ENCODE assay signal across 9 mouse cellular contexts in genomic region chr14:79158219-79158521, GRCm38 (mm10).
DNase-seq lines count a peak whose midpoint lies in the region; ATAC-seq lines count a peak whose summit lies in the region.
"Had no signal": no experiment of that assay in that cellular context is flagged by ENCODE, and none has a peak within 500 bp of the region (broad histone marks: within the 10 kb centered on the region; RNA-seq: fewer than 3 reads in every experiment).

No protein-coding gene starts in this region.

- WGBS in forebrain, embryonic 15.5 days, result 81% methylated on average over 12 of the region's 12 CpGs
- WGBS in forebrain, embryonic 13.5 days, result 91% methylated on average over 12 of the region's 12 CpGs
- WGBS in hindbrain, embryonic 15.5 days, result 76% methylated on average over 12 of the region's 12 CpGs
- WGBS in hindbrain, embryonic 16.5 days, result 85% methylated on average over 12 of the region's 12 CpGs
- 89% methylated on average over 12 of the region's 12 CpGs for WGBS in midbrain, embryonic 13.5 days
- 88% methylated on average over 12 of the region's 12 CpGs for WGBS in midbrain, embryonic 15.5 days
- 65% methylated on average over 12 of the region's 12 CpGs for WGBS in stomach, embryonic 16.5 days

- peaks cover 35% of the 10 kb centered on the region for H3K4me1 ChIP-seq in forebrain, embryonic 15.5 days
- H3K4me1 ChIP-seq in forebrain, embryonic 13.5 days, result peaks cover 36% of the 10 kb centered on the region
- H3K4me1 ChIP-seq in hindbrain, embryonic 15.5 days (replicated peaks), result peaks cover 13% of the 10 kb centered on the region
- H3K4me1 ChIP-seq in hindbrain, embryonic 16.5 days (ENCODE audit: control insufficient read depth, insufficient read depth, low read depth, low read length), result peaks cover 13% of the 10 kb centered on the region
- peaks cover 3% of the 10 kb centered on the region; the same call in 1 of the 2 replicates for H3K4me1 ChIP-seq in midbrain, embryonic 13.5 days (replicated peaks)
- H3K4me1 ChIP-seq in midbrain, embryonic 15.5 days, result no peaks in the 10 kb centered on the region
- peaks cover 13% of the 10 kb centered on the region for H3K4me1 ChIP-seq in stomach, embryonic 16.5 days (ENCODE audit: control insufficient read depth, insufficient read depth, low read length)

- H3K9me3 ChIP-seq in forebrain, embryonic 15.5 days, result no peaks in the 10 kb centered on the region
- no peaks in the 10 kb centered on the region for H3K9me3 ChIP-seq in forebrain, embryonic 13.5 days (replicated peaks)
- no peaks in the 10 kb centered on the region for H3K9me3 ChIP-seq in hindbrain, embryonic 15.5 days
- H3K9me3 ChIP-seq in hindbrain, embryonic 16.5 days (ENCODE audit: control insufficient read depth, low read length), result no peaks in the 10 kb centered on the region
- no peaks in the 10 kb centered on the region for H3K9me3 ChIP-seq in midbrain, embryonic 13.5 days
- H3K9me3 ChIP-seq in midbrain, embryonic 15.5 days, result no peaks in the 10 kb centered on the region
- no peaks in the 10 kb centered on the region for H3K9me3 ChIP-seq in stomach, embryonic 16.5 days (replicated peaks; ENCODE audit: control insufficient read depth, low read length)

- H3K4me3 ChIP-seq in forebrain, embryonic 15.5 days, result no peak overlapping the region
- no peak overlapping the region for H3K4me3 ChIP-seq in forebrain, embryonic 13.5 days
- no peak overlapping the region for H3K4me3 ChIP-seq in hindbrain, embryonic 15.5 days
- H3K4me3 ChIP-seq in hindbrain, embryonic 16.5 days (ENCODE audit: low read length), result no peak overlapping the region
- no peak overlapping the region for H3K4me3 ChIP-seq in midbrain, embryonic 13.5 days (replicated peaks)
- H3K4me3 ChIP-seq in midbrain, embryonic 15.5 days, result no peak overlapping the region
- H3K4me3 ChIP-seq in stomach, embryonic 16.5 days (replicated peaks; ENCODE audit: low read length), result no peak overlapping the region

- H3K27me3 ChIP-seq in forebrain, embryonic 15.5 days, result no peaks in the 10 kb centered on the region
- no peaks in the 10 kb centered on the region for H3K27me3 ChIP-seq in forebrain, embryonic 13.5 days
- H3K27me3 ChIP-seq in hindbrain, embryonic 15.5 days, result no peaks in the 10 kb centered on the region
- H3K27me3 ChIP-seq in hindbrain, embryonic 16.5 days (replicated peaks; ENCODE audit: control insufficient read depth, insufficient read depth, low read length), result no peaks in the 10 kb centered on the region; the same call in 1 of the 2 replicates
- H3K27me3 ChIP-seq in midbrain, embryonic 13.5 days, result no peaks in the 10 kb centered on the region
- no peaks in the 10 kb centered on the region for H3K27me3 ChIP-seq in midbrain, embryonic 15.5 days (replicated peaks)
- H3K27me3 ChIP-seq in stomach, embryonic 16.5 days (ENCODE audit: control insufficient read depth, insufficient read depth, low read length), result no peaks in the 10 kb centered on the region
- H3K27me3 ChIP-seq: Patski had no signal

- no peak for ATAC-seq in forebrain, embryonic 15.5 days (replicated peaks)
- ATAC-seq in forebrain, embryonic 13.5 days, result no peak
- ATAC-seq in hindbrain, embryonic 15.5 days (ENCODE audit: low FRiP score, low read depth), result no peak
- ATAC-seq in hindbrain, embryonic 16.5 days, result no peak
- ATAC-seq in midbrain, embryonic 13.5 days, result no peak
- ATAC-seq in midbrain, embryonic 15.5 days (replicated peaks), result no peak
- 0 out of 2 replicates have a peak, but pooled peaks have one; percentile 6 for ATAC-seq in stomach, embryonic 16.5 days (ENCODE audit: insufficient read depth, low FRiP score)
- ATAC-seq: Patski had no signal

- no peak for DNase-seq in left cerebral cortex, adult 18-20 months (ENCODE audit: low spot score in 2 of 2)

- H3K4me2 ChIP-seq in forebrain, embryonic 15.5 days (replicated peaks), result no peak overlapping the region
- H3K4me2 ChIP-seq in forebrain, embryonic 13.5 days, result no peak overlapping the region
- no peak overlapping the region for H3K4me2 ChIP-seq in hindbrain, embryonic 15.5 days
- H3K4me2 ChIP-seq in hindbrain, embryonic 16.5 days (ENCODE audit: low read length), result no peak overlapping the region
- no peak overlapping the region for H3K4me2 ChIP-seq in midbrain, embryonic 13.5 days (replicated peaks)
- H3K4me2 ChIP-seq in midbrain, embryonic 15.5 days, result no peak overlapping the region
- H3K4me2 ChIP-seq in stomach, embryonic 16.5 days (ENCODE audit: low read depth, low read length), result no peak overlapping the region

- peak overlapping the region; percentile 70 for H3K27ac ChIP-seq in forebrain, embryonic 15.5 days (replicated peaks)
- H3K27ac ChIP-seq in forebrain, embryonic 13.5 days, result no peak overlapping the region
- H3K27ac ChIP-seq in hindbrain, embryonic 15.5 days (replicated peaks), result peak overlapping the region; percentile 4; the same call in 1 of the 2 replicates
- H3K27ac ChIP-seq in hindbrain, embryonic 16.5 days (ENCODE audit: low read depth, low read length), result no peak overlapping the region
- peak overlapping the region; percentile 2; the same call in 1 of the 2 replicates for H3K27ac ChIP-seq in midbrain, embryonic 13.5 days
- no peak overlapping the region for H3K27ac ChIP-seq in midbrain, embryonic 15.5 days
- peak overlapping the region; percentile 68 for H3K27ac ChIP-seq in stomach, embryonic 16.5 days (ENCODE audit: low read length)

- no peaks in the 10 kb centered on the region for H3K36me3 ChIP-seq in forebrain, embryonic 15.5 days
- no peaks in the 10 kb centered on the region for H3K36me3 ChIP-seq in forebrain, embryonic 13.5 days (ENCODE audit: poor library complexity, severe bottlenecking)
- H3K36me3 ChIP-seq in hindbrain, embryonic 15.5 days, result no peaks in the 10 kb centered on the region
- H3K36me3 ChIP-seq in hindbrain, embryonic 16.5 days (ENCODE audit: control insufficient read depth, insufficient read depth, low read length), result no peaks in the 10 kb centered on the region
- H3K36me3 ChIP-seq in midbrain, embryonic 13.5 days, result no peaks in the 10 kb centered on the region
- H3K36me3 ChIP-seq in midbrain, embryonic 15.5 days (replicated peaks), result no peaks in the 10 kb centered on the region
- H3K36me3 ChIP-seq in stomach, embryonic 16.5 days (ENCODE audit: control insufficient read depth, insufficient read depth, low read length), result no peaks in the 10 kb centered on the region

- no peak overlapping the region for H3K9ac ChIP-seq in forebrain, embryonic 15.5 days (replicated peaks)
- H3K9ac ChIP-seq in forebrain, embryonic 13.5 days, result no peak overlapping the region
- H3K9ac ChIP-seq in hindbrain, embryonic 15.5 days, result no peak overlapping the region
- H3K9ac ChIP-seq in hindbrain, embryonic 16.5 days (ENCODE audit: low read depth, low read length), result no peak overlapping the region
- no peak overlapping the region for H3K9ac ChIP-seq in midbrain, embryonic 13.5 days (replicated peaks)
- no peak overlapping the region for H3K9ac ChIP-seq in midbrain, embryonic 15.5 days
- H3K9ac ChIP-seq in stomach, embryonic 16.5 days (ENCODE audit: low read length), result no peak overlapping the region

Comparison
In these comparisons a context has a peak if more than half of its experiments do, and no peak if none do; other contexts are left out.
1. H3K27ac ChIP-seq: peak in forebrain, embryonic 15.5 days (single experiment), hindbrain, embryonic 15.5 days (single experiment), midbrain, embryonic 13.5 days (single experiment) and stomach, embryonic 16.5 days (single experiment); none in forebrain, embryonic 13.5 days (single experiment), hindbrain, embryonic 16.5 days (single experiment) and midbrain, embryonic 15.5 days (single experiment).